Mouse (Mus musculus) forebrain, embryonic 15.5 days (tissue): Measurements from ENCODE around the gene Ppip5k1. TPM values are rescaled to one million over a fixed set of nuclear protein-coding genes. Genes with fewer than 3 reads are reported as not detected.

Experiments used
- ATAC-seq: fragments of 200-750 bp; cut with Nextera tagmentation; replicated peaks from 2 replicates; pipeline ENCODE4 v1.8.0; 2017; ENCODE audit warnings: mild to moderate bottlenecking, moderate TSS enrichment, moderate library complexity
- H3K27ac ChIP-seq: fragments of 300-500 bp; sonication (generic); replicated peaks from 2 replicates; pipeline ENCODE4 v1.5.1; 2015; ENCODE audit warnings: mild to moderate bottlenecking, inconsistent platforms
- H3K27me3 ChIP-seq: fragments of 300-500 bp; sonication (generic); 2 replicates; pipeline ENCODE4 v1.6.1; 2015; ENCODE audit warnings: inconsistent platforms
- H3K36me3 ChIP-seq: fragments of 300-500 bp; sonication (generic); 2 replicates; pipeline ENCODE4 v1.6.1; 2015; ENCODE audit warnings: mild to moderate bottlenecking, inconsistent platforms
- H3K4me1 ChIP-seq: fragments of 300-500 bp; sonication (generic); 2 replicates; pipeline ENCODE4 v1.6.1; 2015; ENCODE audit warnings: inconsistent platforms
- H3K4me2 ChIP-seq: fragments of 300-500 bp; sonication (generic); replicated peaks from 2 replicates; pipeline ENCODE4 v1.6.1; 2015; ENCODE audit warnings: mild to moderate bottlenecking, inconsistent platforms
- H3K4me3 ChIP-seq: fragments of 300-500 bp; sonication (generic); 2 replicates; pipeline ENCODE4 v1.5.1; 2015; ENCODE audit warnings: mild to moderate bottlenecking, inconsistent platforms
- H3K9ac ChIP-seq: fragments of 300-500 bp; sonication (generic); replicated peaks from 2 replicates; pipeline ENCODE4 v1.6.1; 2015; ENCODE audit warnings: mild to moderate bottlenecking, inconsistent platforms
- H3K9me3 ChIP-seq: fragments of 300-500 bp; sonication (generic); 2 replicates; pipeline ENCODE4 v1.6.1; 2016; ENCODE audit warnings: inconsistent platforms
- WGBS: fragments of 180-500 bp; shearing (Covaris S2); methylation state at CpG from one replicate; pipeline ENCODE4 v1.1.7; 2015; ENCODE audit warnings: mixed read lengths; 5-methylcytosine and 5-hydroxymethylcytosine counted together
- polyA plus RNA-seq: library from polyadenylated mRNA; unstranded; fragments of >200 nt; fragmentation: Nextera tagmentation; extraction: Ambion mirVana; gene quantifications from 2 replicates; pipeline ENCODE4 v1.2.1, GENCODE M21; 2015

Ppip5k1 gene
- polyA plus RNA-seq, 1 experiment from 2014 or later = 13.8 TPM

- 8% methylated on average over 9 of the region's 9 CpGs for WGBS
- Histone ChIP-seq H3K4me2 (peak overlapping the region; percentile 81), H3K4me3 (no peak overlapping the region), H3K9ac (no peak overlapping the region), H3K9me3 (no peaks in the 10 kb centered on the region), H3K27me3 (no peaks in the 10 kb centered on the region), H3K36me3 (peaks cover 28% of the 10 kb centered on the region), H3K27ac (no peak overlapping the region; the same call in 1 of the 2 replicates), H3K4me1 (peaks cover 48% of the 10 kb centered on the region)
- no peak for ATAC-seq
These were observed 57.5 kb downstream of the Ppip5k1 start for GRCm38 (mm10) chr2:121297701-121298100.

- H3K4me1 ChIP-seq = peaks cover 48% of the 10 kb centered on the region
- WGBS = 18% methylated on average over 6 of the region's 6 CpGs
- peak; percentile 1; the same call in 1 of the 2 replicates for ATAC-seq
- peak overlapping the region; percentile 68 for H3K4me3 ChIP-seq
- no peaks in the 10 kb centered on the region for H3K27me3 ChIP-seq
- no peaks in the 10 kb centered on the region for H3K9me3 ChIP-seq
- peak overlapping the region; percentile 81 for H3K4me2 ChIP-seq
- peaks cover 20% of the 10 kb centered on the region for H3K36me3 ChIP-seq
- H3K27ac ChIP-seq = peak overlapping the region; percentile 83
- peak overlapping the region; percentile 70 for H3K9ac ChIP-seq
These were observed 58.4 kb downstream of the Ppip5k1 start for GRCm38 (mm10) chr2:121296754-121297231.

- Histone ChIP-seq H3K9me3 (no peaks in the 10 kb centered on the region), H3K27ac (peak overlapping the region; percentile 83), H3K27me3 (no peaks in the 10 kb centered on the region), H3K36me3 (peaks cover 13% of the 10 kb centered on the region), H3K9ac (peak overlapping the region; percentile 70), H3K4me3 (peak overlapping the region; percentile 68), H3K4me1 (peaks cover 50% of the 10 kb centered on the region), H3K4me2 (peak overlapping the region; percentile 81)
- 2% methylated on average over 15 of the region's 15 CpGs for WGBS
- peak; percentile 51 for ATAC-seq
These were observed 59.3 kb downstream of the Ppip5k1 start for GRCm38 (mm10) chr2:121295608-121296571.

- peak overlapping the region; percentile 70 for H3K9ac ChIP-seq
- ATAC-seq = peak; percentile 84
- peaks cover 4% of the 10 kb centered on the region for H3K36me3 ChIP-seq
- WGBS = under 1% methylated on average over 18 of the region's 18 CpGs
- H3K27ac ChIP-seq = peak overlapping the region; percentile 83
- no peaks in the 10 kb centered on the region for H3K9me3 ChIP-seq
- H3K4me1 ChIP-seq = peaks cover 58% of the 10 kb centered on the region
- H3K27me3 ChIP-seq = no peaks in the 10 kb centered on the region
- H3K4me3 ChIP-seq = peak overlapping the region; percentile 68
- peak overlapping the region; percentile 81 for H3K4me2 ChIP-seq
These were observed 60.2 kb downstream of the Ppip5k1 start for GRCm38 (mm10) chr2:121294753-121295607.

GRCm38 (mm10) chr2:121294182-121294581 lies 61.0 kb downstream of the Ppip5k1 start:
- 0 out of 2 replicates have a peak overlapping the region, but pooled peaks have one; percentile 83 for H3K27ac ChIP-seq
- H3K27me3 ChIP-seq = no peaks in the 10 kb centered on the region
- no peaks in the 10 kb centered on the region for H3K36me3 ChIP-seq
- peaks cover 62% of the 10 kb centered on the region for H3K4me1 ChIP-seq
- H3K4me3 ChIP-seq = peak overlapping the region; percentile 68
- H3K4me2 ChIP-seq = peak overlapping the region; percentile 81
- ATAC-seq = no peak
- H3K9me3 ChIP-seq = no peaks in the 10 kb centered on the region
- WGBS = 55% methylated on average over 4 of the region's 4 CpGs
- H3K9ac ChIP-seq = no peak overlapping the region

- Histone ChIP-seq H3K9ac (no peak overlapping the region), H3K36me3 (no peaks in the 10 kb centered on the region), H3K4me1 (peaks cover 66% of the 10 kb centered on the region), H3K4me2 (no peak overlapping the region), H3K27me3 (no peaks in the 10 kb centered on the region), H3K4me3 (no peak overlapping the region), H3K9me3 (no peaks in the 10 kb centered on the region), H3K27ac (no peak overlapping the region)
- ATAC-seq = no peak
- 68% methylated on average over 5 of the region's 5 CpGs for WGBS
These were observed 62.7 kb downstream of the Ppip5k1 start for GRCm38 (mm10) chr2:121292316-121293013.

GRCm38 (mm10) chr2:121289730-121290540 lies 65.3 kb downstream of the Ppip5k1 start:
- ATAC-seq = peak; percentile 73
- Histone ChIP-seq H3K36me3 (no peaks in the 10 kb centered on the region), H3K27ac (peak overlapping the region; percentile 75), H3K4me3 (peak overlapping the region; percentile 60), H3K4me1 (peaks cover 43% of the 10 kb centered on the region), H3K9me3 (no peaks in the 10 kb centered on the region), H3K27me3 (no peaks in the 10 kb centered on the region), H3K4me2 (peak overlapping the region; percentile 88), H3K9ac (peak overlapping the region; percentile 56)
- 2% methylated on average over 36 of the region's 36 CpGs for WGBS

- ATAC-seq = peak; percentile 98
- Histone ChIP-seq H3K36me3 (no peaks in the 10 kb centered on the region), H3K9ac (peak within 1 kb of the TSS; percentile 56), H3K27ac (peak within 1 kb of the TSS; percentile 75), H3K4me1 (peaks cover 34% of the 10 kb centered on the region), H3K27me3 (no peaks in the 10 kb centered on the region), H3K4me2 (peak within 1 kb of the TSS; percentile 88), H3K9me3 (no peaks in the 10 kb centered on the region), H3K4me3 (peak within 1 kb of the TSS; percentile 60)
- under 1% methylated on average over 48 of the region's 48 CpGs for WGBS
These were observed 66.1 kb downstream of the Ppip5k1 start, which contains the start of gene Map1a for GRCm38 (mm10) chr2:121288901-121289729. Gene Map1a (plus strand): TSS chr2:121289600.

- Histone ChIP-seq H3K9ac (no peak overlapping the region), H3K27ac (peak overlapping the region; percentile 65), H3K36me3 (no peaks in the 10 kb centered on the region), H3K4me2 (no peak overlapping the region), H3K4me1 (peaks cover 31% of the 10 kb centered on the region), H3K9me3 (no peaks in the 10 kb centered on the region), H3K4me3 (no peak overlapping the region), H3K27me3 (no peaks in the 10 kb centered on the region)
- no peak for ATAC-seq
- 38% methylated on average over 2 of the region's 2 CpGs for WGBS
These were observed 67.3 kb downstream of the Ppip5k1 start for GRCm38 (mm10) chr2:121287850-121288249.

GRCm38 (mm10) chr2:121271928-121272516 lies 83.2 kb downstream of the Ppip5k1 start:
- peak overlapping the region; percentile 46 for H3K9ac ChIP-seq

More at GRCm38 (mm10) chr2:121271928-121272516, 83.2 kb downstream of the Ppip5k1 start:
- WGBS = 8% methylated on average over 4 of the region's 4 CpGs
- Histone ChIP-seq H3K36me3 (peaks cover 20% of the 10 kb centered on the region), H3K4me2 (peak overlapping the region; percentile 54), H3K4me3 (peak overlapping the region; percentile 74), H3K27ac (peak overlapping the region; percentile 92), H3K27me3 (no peaks in the 10 kb centered on the region), H3K9me3 (no peaks in the 10 kb centered on the region), H3K4me1 (peaks cover 44% of the 10 kb centered on the region)
- peak; percentile 18 for ATAC-seq
